Mouse (Mus musculus): ENCODE measurements around the gene Tmem238.
"Not testable (repeated sequence)": the region's sequence is repeated elsewhere in the genome, so short reads cannot be mapped to it uniquely, and the experiment has no call there.

Tmem238 gene

GRCm38 (mm10) chr7:4789436-4789935 is at the start of gene Tmem238:
Gene Tmem238 (minus strand): TSS chr7:4789656.
- DNase-seq (ENCODE audit: low read depth, low spot score), result no peak

- no peak for DNase-seq (ENCODE audit: low read depth, low spot score)
Measured at GRCm38 (mm10) chr7:4837639-4838038, 48.2 kb upstream of the Tmem238 start.

GRCm38 (mm10) chr7:4836351-4836792 is 46.9 kb upstream of the Tmem238 start:
- no peak for DNase-seq (ENCODE audit: low read depth, low spot score)

GRCm38 (mm10) chr7:4835631-4836327 is 46.3 kb upstream of the Tmem238 start:
- no peak for DNase-seq (ENCODE audit: low read depth, low spot score)

- DNase-seq (ENCODE audit: low read depth, low spot score), result no peak
Measured at GRCm38 (mm10) chr7:4830476-4830875, 41.0 kb upstream of the Tmem238 start.

- DNase-seq (ENCODE audit: low read depth, low spot score), result no peak
Measured at GRCm38 (mm10) chr7:4825365-4825764, 35.9 kb upstream of the Tmem238 start.

GRCm38 (mm10) chr7:4822162-4822907 is 32.9 kb upstream of the Tmem238 start:
- DNase-seq (ENCODE audit: low read depth, low spot score), result no peak

GRCm38 (mm10) chr7:4821690-4822089 is 32.2 kb upstream of the Tmem238 start:
- DNase-seq (ENCODE audit: low read depth, low spot score), result no peak

- DNase-seq (ENCODE audit: low read depth, low spot score), result not testable (repeated sequence)
Measured at GRCm38 (mm10) chr7:4820925-4821324, 31.5 kb upstream of the Tmem238 start.

- no peak for DNase-seq (ENCODE audit: low read depth, low spot score)
Measured at GRCm38 (mm10) chr7:4816559-4816958, 27.1 kb upstream of the Tmem238 start.

GRCm38 (mm10) chr7:4813105-4813791 is 23.8 kb upstream of the Tmem238 start:
- no peak for DNase-seq (ENCODE audit: low read depth, low spot score)

- peak; percentile 97 for DNase-seq (ENCODE audit: low read depth, low spot score)
Measured at GRCm38 (mm10) chr7:4812303-4813104, 23.0 kb upstream of the Tmem238 start, which contains the start of gene Ube2s. Gene Ube2s (minus strand): TSS chr7:4812590.

- no peak for DNase-seq (ENCODE audit: low read depth, low spot score)
Measured at GRCm38 (mm10) chr7:4811842-4812302, 22.4 kb upstream of the Tmem238 start.

GRCm38 (mm10) chr7:4811131-4811530 is 21.7 kb upstream of the Tmem238 start:
- DNase-seq (ENCODE audit: low read depth, low spot score), result not testable (repeated sequence)

GRCm38 (mm10) chr7:4806716-4807115 is 17.3 kb upstream of the Tmem238 start:
- DNase-seq (ENCODE audit: low read depth, low spot score), result no peak

GRCm38 (mm10) chr7:4802247-4802646 is 12.8 kb upstream of the Tmem238 start:
- no peak for DNase-seq (ENCODE audit: low read depth, low spot score)

- DNase-seq (ENCODE audit: low read depth, low spot score), result peak; percentile 48
Measured at GRCm38 (mm10) chr7:4795767-4796433, 6.4 kb upstream of the Tmem238 start.

- no peak for DNase-seq (ENCODE audit: low read depth, low spot score)
Measured at GRCm38 (mm10) chr7:4794631-4795168, 5.2 kb upstream of the Tmem238 start.

- DNase-seq (ENCODE audit: low read depth, low spot score), result no peak
Measured at GRCm38 (mm10) chr7:4793674-4794073, 4.2 kb upstream of the Tmem238 start.

- not testable (repeated sequence) for DNase-seq (ENCODE audit: low read depth, low spot score)
Measured at GRCm38 (mm10) chr7:4793248-4793647, 3.8 kb upstream of the Tmem238 start.
